Mouse (Mus musculus): ENCODE results near the gene Ppfia2. TPM values are rescaled to one million over a fixed set of nuclear protein-coding genes. Genes with fewer than 3 reads are reported as not detected.

Ppfia2 gene
- polyA plus RNA-seq, 1 experiment from 2014 or later = 1.4 TPM

GRCm38 (mm10) chr10:106824215-106824614, 354.1 kb downstream of the Ppfia2 start:
- Histone ChIP-seq H3K4me2 (no peak overlapping the region), H3K9me3 (no peaks in the 10 kb centered on the region), H3K36me3 (no peaks in the 10 kb centered on the region), H3K4me1 (no peaks in the 10 kb centered on the region), H3K27me3 (no peaks in the 10 kb centered on the region), H3K4me3 (no peak overlapping the region), H3K27ac (no peak overlapping the region), H3K9ac (no peak overlapping the region)
- ATAC-seq (ENCODE audit: insufficient number of reproducible peaks, insufficient read depth, low FRiP score, low TSS enrichment, low read depth) = no peak
- 84% methylated on average over 1 of the region's 1 CpGs for WGBS

- Histone ChIP-seq H3K4me1 (no peaks in the 10 kb centered on the region), H3K9me3 (no peaks in the 10 kb centered on the region), H3K4me3 (no peak overlapping the region), H3K27me3 (no peaks in the 10 kb centered on the region), H3K36me3 (no peaks in the 10 kb centered on the region), H3K27ac (no peak overlapping the region), H3K9ac (no peak overlapping the region), H3K4me2 (no peak overlapping the region)
- 73% methylated on average over 1 of the region's 1 CpGs for WGBS
- no peak for ATAC-seq (ENCODE audit: insufficient number of reproducible peaks, insufficient read depth, low FRiP score, low TSS enrichment, low read depth)
Measured at GRCm38 (mm10) chr10:106838476-106838875, 368.3 kb downstream of the Ppfia2 start.

GRCm38 (mm10) chr10:106858106-106858505, 388.0 kb downstream of the Ppfia2 start:
- whole genome bisulfite sequencing = 83% methylated on average over 6 of the region's 6 CpGs
- Histone ChIP-seq H3K4me2 (no peak overlapping the region), H3K27ac (no peak overlapping the region), H3K9ac (no peak overlapping the region), H3K4me3 (no peak overlapping the region), H3K4me1 (no peaks in the 10 kb centered on the region), H3K9me3 (no peaks in the 10 kb centered on the region), H3K27me3 (no peaks in the 10 kb centered on the region), H3K36me3 (no peaks in the 10 kb centered on the region)
- ATAC-seq (ENCODE audit: insufficient number of reproducible peaks, insufficient read depth, low FRiP score, low TSS enrichment, low read depth) = no peak

GRCm38 (mm10) chr10:106870233-106870632, 400.1 kb downstream of the Ppfia2 start:
- 85% methylated on average over 4 of the region's 4 CpGs for WGBS
- no peak overlapping the region for H3K9ac ChIP-seq
- no peak overlapping the region for H3K27ac ChIP-seq
- H3K9me3 ChIP-seq = no peaks in the 10 kb centered on the region
- H3K4me1 ChIP-seq = no peaks in the 10 kb centered on the region
- H3K27me3 ChIP-seq = no peaks in the 10 kb centered on the region
- ATAC-seq (ENCODE audit: insufficient number of reproducible peaks, insufficient read depth, low FRiP score, low TSS enrichment, low read depth) = no peak
- no peak overlapping the region for H3K4me3 ChIP-seq
- H3K4me2 ChIP-seq = no peak overlapping the region
- H3K36me3 ChIP-seq = no peaks in the 10 kb centered on the region

- Histone ChIP-seq H3K27me3 (no peaks in the 10 kb centered on the region), H3K9ac (no peak overlapping the region), H3K4me1 (no peaks in the 10 kb centered on the region), H3K27ac (no peak overlapping the region), H3K36me3 (no peaks in the 10 kb centered on the region), H3K4me2 (no peak overlapping the region), H3K4me3 (no peak overlapping the region), H3K9me3 (no peaks in the 10 kb centered on the region)
- WGBS = 80% methylated on average over 3 of the region's 3 CpGs
- no peak for ATAC-seq (ENCODE audit: insufficient number of reproducible peaks, insufficient read depth, low FRiP score, low TSS enrichment, low read depth)
Measured at GRCm38 (mm10) chr10:106871847-106872246, 401.7 kb downstream of the Ppfia2 start.

- no peak overlapping the region for H3K4me3 ChIP-seq
- no peak overlapping the region for H3K27ac ChIP-seq
- H3K27me3 ChIP-seq = no peaks in the 10 kb centered on the region
- no peaks in the 10 kb centered on the region for H3K36me3 ChIP-seq
- H3K9ac ChIP-seq = no peak overlapping the region
- ATAC-seq (ENCODE audit: insufficient number of reproducible peaks, insufficient read depth, low FRiP score, low TSS enrichment, low read depth) = no peak
- 47% methylated on average over 1 of the region's 1 CpGs for WGBS
- no peak overlapping the region for H3K4me2 ChIP-seq
- no peaks in the 10 kb centered on the region for H3K9me3 ChIP-seq
- H3K4me1 ChIP-seq = no peaks in the 10 kb centered on the region
Measured at GRCm38 (mm10) chr10:106872714-106873113, 402.6 kb downstream of the Ppfia2 start.

- ATAC-seq (ENCODE audit: insufficient number of reproducible peaks, insufficient read depth, low FRiP score, low TSS enrichment, low read depth) = no peak
- Histone ChIP-seq H3K27me3 (no peaks in the 10 kb centered on the region), H3K9ac (no peak overlapping the region), H3K4me1 (no peaks in the 10 kb centered on the region; the same call in 1 of the 2 replicates), H3K4me3 (no peak overlapping the region), H3K4me2 (no peak overlapping the region), H3K36me3 (no peaks in the 10 kb centered on the region), H3K27ac (no peak overlapping the region), H3K9me3 (no peaks in the 10 kb centered on the region)
- WGBS = 60% methylated on average over 3 of the region's 3 CpGs
Measured at GRCm38 (mm10) chr10:106881330-106881729, 411.2 kb downstream of the Ppfia2 start.

GRCm38 (mm10) chr10:106896351-106896750, 426.2 kb downstream of the Ppfia2 start:
- Histone ChIP-seq H3K4me3 (no peak overlapping the region), H3K4me1 (no peaks in the 10 kb centered on the region), H3K9ac (no peak overlapping the region), H3K27ac (no peak overlapping the region), H3K4me2 (no peak overlapping the region), H3K36me3 (no peaks in the 10 kb centered on the region), H3K27me3 (no peaks in the 10 kb centered on the region), H3K9me3 (no peaks in the 10 kb centered on the region)
- 45% methylated on average over 13 of the region's 13 CpGs for WGBS
- ATAC-seq (ENCODE audit: insufficient number of reproducible peaks, insufficient read depth, low FRiP score, low TSS enrichment, low read depth) = no peak

- Histone ChIP-seq H3K27me3 (no peaks in the 10 kb centered on the region), H3K4me3 (no peak overlapping the region), H3K4me1 (no peaks in the 10 kb centered on the region), H3K36me3 (no peaks in the 10 kb centered on the region), H3K4me2 (no peak overlapping the region), H3K27ac (no peak overlapping the region), H3K9ac (no peak overlapping the region), H3K9me3 (peaks cover 3% of the 10 kb centered on the region; the same call in 1 of the 2 replicates)
- 65% methylated on average over 3 of the region's 3 CpGs for WGBS
- ATAC-seq (ENCODE audit: insufficient number of reproducible peaks, insufficient read depth, low FRiP score, low TSS enrichment, low read depth) = no peak
Measured at GRCm38 (mm10) chr10:106910108-106910507, 440.0 kb downstream of the Ppfia2 start.

- Histone ChIP-seq H3K36me3 (no peaks in the 10 kb centered on the region), H3K9ac (no peak overlapping the region), H3K4me3 (no peak overlapping the region), H3K4me1 (no peaks in the 10 kb centered on the region), H3K9me3 (peaks cover 3% of the 10 kb centered on the region; the same call in 1 of the 2 replicates), H3K4me2 (no peak overlapping the region), H3K27ac (no peak overlapping the region), H3K27me3 (no peaks in the 10 kb centered on the region)
- WGBS = 16% methylated on average over 2 of the region's 2 CpGs
- no peak for ATAC-seq (ENCODE audit: insufficient number of reproducible peaks, insufficient read depth, low FRiP score, low TSS enrichment, low read depth)
Measured at GRCm38 (mm10) chr10:106913032-106913431, 442.9 kb downstream of the Ppfia2 start.

- H3K4me1 ChIP-seq = no peaks in the 10 kb centered on the region
- no peak overlapping the region for H3K27ac ChIP-seq
- no peaks in the 10 kb centered on the region for H3K27me3 ChIP-seq
- no peak overlapping the region for H3K4me2 ChIP-seq
- no peak for ATAC-seq (ENCODE audit: insufficient number of reproducible peaks, insufficient read depth, low FRiP score, low TSS enrichment, low read depth)
- peaks cover 3% of the 10 kb centered on the region; the same call in 1 of the 2 replicates for H3K9me3 ChIP-seq
- H3K4me3 ChIP-seq = no peak overlapping the region
- no peak overlapping the region for H3K9ac ChIP-seq
- no peaks in the 10 kb centered on the region for H3K36me3 ChIP-seq
Measured at GRCm38 (mm10) chr10:106914275-106914674, 444.1 kb downstream of the Ppfia2 start.

- H3K9me3 ChIP-seq = peaks cover 3% of the 10 kb centered on the region; the same call in 1 of the 2 replicates
- H3K9ac ChIP-seq = no peak overlapping the region
- no peaks in the 10 kb centered on the region for H3K4me1 ChIP-seq
- no peak overlapping the region for H3K27ac ChIP-seq
- no peak overlapping the region for H3K4me3 ChIP-seq
- H3K4me2 ChIP-seq = no peak overlapping the region
- H3K27me3 ChIP-seq = no peaks in the 10 kb centered on the region
- no peaks in the 10 kb centered on the region for H3K36me3 ChIP-seq
- ATAC-seq (ENCODE audit: insufficient number of reproducible peaks, insufficient read depth, low FRiP score, low TSS enrichment, low read depth) = no peak
Measured at GRCm38 (mm10) chr10:106914822-106915221, 444.7 kb downstream of the Ppfia2 start.

GRCm38 (mm10) chr10:106924334-106924733, 454.2 kb downstream of the Ppfia2 start:
- Histone ChIP-seq H3K9ac (no peak overlapping the region), H3K27me3 (no peaks in the 10 kb centered on the region), H3K4me2 (no peak overlapping the region), H3K4me3 (no peak overlapping the region), H3K4me1 (no peaks in the 10 kb centered on the region), H3K36me3 (no peaks in the 10 kb centered on the region), H3K27ac (no peak overlapping the region), H3K9me3 (no peaks in the 10 kb centered on the region)
- 86% methylated on average over 5 of the region's 5 CpGs for WGBS
- ATAC-seq (ENCODE audit: insufficient number of reproducible peaks, insufficient read depth, low FRiP score, low TSS enrichment, low read depth) = no peak

All from embryonic facial prominence, embryonic 13.5 days (tissue).